Mouse (Mus musculus) c-Kit-negative CD71-positive TER-119-positive erythroid progenitor cells, embryonic 14.5 days (primary cell): Measurements from ENCODE around the gene Icam5.
A peak's percentile ranks its signal among the peaks of the same experiment; 100 is the strongest.

ENCODE experiments used
- DNase-seq: peaks from one replicate; pipeline ENCODE4 v3.0.0-alpha.2; 2013; ENCODE audit warnings: low read depth, low spot score

Gene Icam5

GRCm38 (mm10) chr9:21014691-21015570 is 16.9 kb upstream of the Icam5 start:
- DNase-seq, result no peak

- no peak for DNase-seq
Observed at GRCm38 (mm10) chr9:21015571-21016130, 16.2 kb upstream of the Icam5 start, which contains the start of gene Icam1. TSS of gene Icam1 (plus strand) at chr9:21015985.

GRCm38 (mm10) chr9:21016331-21017176 is 15.3 kb upstream of the Icam5 start:
- DNase-seq, result no peak

- no peak for DNase-seq
Observed at GRCm38 (mm10) chr9:21017177-21017575, 14.7 kb upstream of the Icam5 start.

GRCm38 (mm10) chr9:21018600-21018999 is 13.3 kb upstream of the Icam5 start:
- DNase-seq, result no peak

- DNase-seq, result no peak
Observed at GRCm38 (mm10) chr9:21021363-21021762, 10.5 kb upstream of the Icam5 start.

GRCm38 (mm10) chr9:21022288-21022687 is 9.6 kb upstream of the Icam5 start:
- DNase-seq, result no peak

- no peak for DNase-seq
Observed at GRCm38 (mm10) chr9:21022726-21023125, 9.1 kb upstream of the Icam5 start.

- DNase-seq, result no peak
Observed at GRCm38 (mm10) chr9:21025258-21025810, 6.5 kb upstream of the Icam5 start.

- DNase-seq, result no peak
Observed at GRCm38 (mm10) chr9:21026849-21027248, 5.0 kb upstream of the Icam5 start.

GRCm38 (mm10) chr9:21027774-21028290 is 4.0 kb upstream of the Icam5 start:
- DNase-seq, result no peak

GRCm38 (mm10) chr9:21028560-21029110 is 3.2 kb upstream of the Icam5 start:
- DNase-seq, result peak; percentile 48

- peak; percentile 87 for DNase-seq
Observed at GRCm38 (mm10) chr9:21029291-21030054, 2.4 kb upstream of the Icam5 start, which contains the start of gene Icam4. TSS of gene Icam4 (plus strand) at chr9:21029373.

GRCm38 (mm10) chr9:21030055-21030600 is 1.7 kb upstream of the Icam5 start:
- no peak for DNase-seq

GRCm38 (mm10) chr9:21030781-21031250 is 1.1 kb upstream of the Icam5 start:
- peak; percentile 91 for DNase-seq

GRCm38 (mm10) chr9:21031251-21031895 is 500 bp upstream of the Icam5 start:
- peak; percentile 43 for DNase-seq

GRCm38 (mm10) chr9:21032491-21032890 is 618 bp downstream of the Icam5 start:
- no peak for DNase-seq

- DNase-seq, result peak; percentile 89
Observed at GRCm38 (mm10) chr9:21033136-21033535, 1.3 kb downstream of the Icam5 start.

GRCm38 (mm10) chr9:21034481-21035085 is 2.7 kb downstream of the Icam5 start:
- peak; percentile 27 for DNase-seq
